Mouse (Mus musculus) bone marrow, adult 2 months (tissue): ENCODE measurements around the gene Robo1.

Source experiments
- CTCF ChIP-seq: fragments of 200-500 bp; IDR thresholded peaks from 2 replicates; pipeline ENCODE4 v1.5.1; 2011; ENCODE audit warnings: low read length, control low read depth; ENCODE audit not compliant: control insufficient read depth, insufficient read depth
- POLR2A ChIP-seq: fragments of 200-500 bp; IDR thresholded peaks from 2 replicates; pipeline ENCODE4 v1.6.1; 2011; ENCODE audit warnings: low read depth, mild to moderate bottlenecking, control low read depth, low read length, borderline replicate concordance; ENCODE audit not compliant: control insufficient read depth

DNA sequence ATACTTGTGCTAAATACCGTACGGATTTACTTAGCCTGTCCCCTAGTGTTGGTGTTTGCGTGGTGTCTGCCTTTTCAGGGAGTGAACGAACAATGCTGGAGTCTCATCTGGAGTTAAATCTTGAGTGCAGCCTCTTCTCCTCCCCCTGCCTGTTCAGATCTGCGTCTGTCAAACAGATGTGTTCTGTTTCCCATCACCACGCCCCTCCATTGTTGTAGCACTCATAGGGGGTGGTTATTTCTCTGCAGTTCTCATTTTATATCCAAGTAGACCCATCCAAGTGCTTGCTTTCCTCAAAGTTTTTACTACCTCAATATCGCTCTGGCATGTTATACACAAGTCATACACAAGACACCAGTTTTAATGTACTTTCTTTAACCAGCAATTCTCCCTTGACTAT lies 708.7 kb downstream of the Robo1 start:
- TF ChIP-seq CTCF (no peak), POLR2A (no peak)
